Mouse (Mus musculus): ENCODE measurements around the gene Hnrnph1. TPM values are rescaled to one million over a fixed set of nuclear protein-coding genes. Genes with fewer than 3 reads are reported as not detected.

The Hnrnph1 gene
- polyA plus RNA-seq, 2 experiments = 101 to 200 TPM

GRCm38 (mm10) chr11:50387167-50387679 lies 10.4 kb downstream of the Hnrnph1 start:
- no peaks in the 10 kb centered on the region for H3K27me3 ChIP-seq (ENCODE audit: control insufficient read depth, insufficient read depth, low read length)
- H3K27ac ChIP-seq = no peak overlapping the region
- H3K9ac ChIP-seq (replicated peaks) = no peak overlapping the region
- no peak for DNase-seq (ENCODE audit: low read depth in 3 of 3, low spot score in 3 of 3)
- H3K4me2 ChIP-seq (ENCODE audit: low read depth) = no peak overlapping the region
- no peaks in the 10 kb centered on the region for H3K4me1 ChIP-seq (replicated peaks; ENCODE audit: control insufficient read depth in 2 of 2, insufficient read depth in 2 of 2, low read length in 1 of 2)
- TF ChIP-seq CTCF (IDR thresholded peaks at IDR 0.05; ENCODE audit: low read depth) = no peak
- TF ChIP-seq EP300 (IDR thresholded peaks at IDR 0.05; ENCODE audit: low read depth) = no peak
- no peak overlapping the region for H3K4me3 ChIP-seq (ENCODE audit: insufficient read depth in 1 of 2, low read depth in 2 of 2, low read length in 2 of 2)
- no peaks in the 10 kb centered on the region for H3K9me3 ChIP-seq (ENCODE audit: control insufficient read depth, low read length)
- ATAC-seq (ENCODE audit: insufficient read depth) = no peak
- WGBS (ENCODE audit: insufficient replicate concordance) = 80% methylated on average over 3 of the region's 3 CpGs
- H3K36me3 ChIP-seq (replicated peaks; ENCODE audit: control insufficient read depth, insufficient read depth, low read depth) = peaks cover 36% of the 10 kb centered on the region

- Histone ChIP-seq H3K27ac (no peak overlapping the region), H3K9me3 (ENCODE audit: control insufficient read depth, low read length) (no peaks in the 10 kb centered on the region), H3K27me3 (ENCODE audit: control insufficient read depth, insufficient read depth, low read length) (no peaks in the 10 kb centered on the region), H3K9ac (replicated peaks) (no peak overlapping the region), H3K36me3 (replicated peaks; ENCODE audit: control insufficient read depth, insufficient read depth, low read depth) (peaks cover 31% of the 10 kb centered on the region), H3K4me3 (ENCODE audit: insufficient read depth in 1 of 2, low read depth in 2 of 2, low read length in 2 of 2) (no peak overlapping the region), H3K4me2 (ENCODE audit: low read depth) (no peak overlapping the region), H3K4me1 (replicated peaks; ENCODE audit: control insufficient read depth in 2 of 2, insufficient read depth in 2 of 2, low read length in 1 of 2) (no peaks in the 10 kb centered on the region)
- ATAC-seq (ENCODE audit: insufficient read depth) (no peak), DNase-seq (ENCODE audit: low read depth in 3 of 3, low spot score in 3 of 3) (no peak)
- TF ChIP-seq EP300 (IDR thresholded peaks at IDR 0.05; ENCODE audit: low read depth) (no peak), CTCF (IDR thresholded peaks at IDR 0.05; ENCODE audit: low read depth) (no peak)
- 81% methylated on average over 4 of the region's 4 CpGs for WGBS (ENCODE audit: insufficient replicate concordance)
These were observed 10.9 kb downstream of the Hnrnph1 start for GRCm38 (mm10) chr11:50387697-50388096.

GRCm38 (mm10) chr11:50388217-50388929 lies 11.6 kb downstream of the Hnrnph1 start:
- Histone ChIP-seq H3K36me3 (replicated peaks; ENCODE audit: control insufficient read depth, insufficient read depth, low read depth) (peaks cover 26% of the 10 kb centered on the region), H3K4me3 (ENCODE audit: insufficient read depth in 1 of 2, low read depth in 2 of 2, low read length in 2 of 2) (no peak overlapping the region), H3K27ac (no peak overlapping the region), H3K4me2 (ENCODE audit: low read depth) (no peak overlapping the region), H3K27me3 (ENCODE audit: control insufficient read depth, insufficient read depth, low read length) (no peaks in the 10 kb centered on the region), H3K4me1 (replicated peaks; ENCODE audit: control insufficient read depth in 2 of 2, insufficient read depth in 2 of 2, low read length in 1 of 2) (no peaks in the 10 kb centered on the region), H3K9ac (replicated peaks) (no peak overlapping the region), H3K9me3 (ENCODE audit: control insufficient read depth, low read length) (no peaks in the 10 kb centered on the region)
- 89% methylated on average over 3 of the region's 3 CpGs for WGBS (ENCODE audit: insufficient replicate concordance)
- TF ChIP-seq EP300 (IDR thresholded peaks at IDR 0.05; ENCODE audit: low read depth) = no peak
- no peak for TF ChIP-seq CTCF (IDR thresholded peaks at IDR 0.05; ENCODE audit: low read depth)
- ATAC-seq (ENCODE audit: insufficient read depth) (no peak), DNase-seq (ENCODE audit: low read depth in 3 of 3, low spot score in 3 of 3) (no peak)

GRCm38 (mm10) chr11:50389011-50389410 lies 12.2 kb downstream of the Hnrnph1 start:
- H3K36me3 ChIP-seq (replicated peaks; ENCODE audit: control insufficient read depth, insufficient read depth, low read depth) = peaks cover 23% of the 10 kb centered on the region
- H3K27ac ChIP-seq = no peak overlapping the region
- H3K4me1 ChIP-seq (replicated peaks; ENCODE audit: control insufficient read depth in 2 of 2, insufficient read depth in 2 of 2, low read length in 1 of 2) = no peaks in the 10 kb centered on the region
- H3K4me3 ChIP-seq (ENCODE audit: insufficient read depth in 1 of 2, low read depth in 2 of 2, low read length in 2 of 2) = no peak overlapping the region
- H3K27me3 ChIP-seq (ENCODE audit: control insufficient read depth, insufficient read depth, low read length) = no peaks in the 10 kb centered on the region
- 67% methylated on average over 3 of the region's 3 CpGs for WGBS (ENCODE audit: insufficient replicate concordance)
- TF ChIP-seq EP300 (IDR thresholded peaks at IDR 0.05; ENCODE audit: low read depth) (no peak), CTCF (IDR thresholded peaks at IDR 0.05; ENCODE audit: low read depth) (no peak)
- H3K4me2 ChIP-seq (ENCODE audit: low read depth) = no peak overlapping the region
- no peaks in the 10 kb centered on the region for H3K9me3 ChIP-seq (ENCODE audit: control insufficient read depth, low read length)
- no peak overlapping the region for H3K9ac ChIP-seq (replicated peaks)
- ATAC-seq (ENCODE audit: insufficient read depth) (no peak), DNase-seq (ENCODE audit: low read depth in 3 of 3, low spot score in 3 of 3) (no peak)

- WGBS (ENCODE audit: insufficient replicate concordance) = 63% methylated on average over 5 of the region's 5 CpGs
- H3K36me3 ChIP-seq (replicated peaks; ENCODE audit: control insufficient read depth, insufficient read depth, low read depth) = peaks cover 19% of the 10 kb centered on the region
These were observed 12.8 kb downstream of the Hnrnph1 start for GRCm38 (mm10) chr11:50389616-50390015.

More at GRCm38 (mm10) chr11:50389616-50390015, 12.8 kb downstream of the Hnrnph1 start:
- DNase-seq (ENCODE audit: low read depth in 3 of 3, low spot score in 3 of 3) (no peak), ATAC-seq (ENCODE audit: insufficient read depth) (no peak)
- Histone ChIP-seq H3K4me2 (ENCODE audit: low read depth) (no peak overlapping the region), H3K27me3 (ENCODE audit: control insufficient read depth, insufficient read depth, low read length) (no peaks in the 10 kb centered on the region), H3K4me3 (ENCODE audit: insufficient read depth in 1 of 2, low read depth in 2 of 2, low read length in 2 of 2) (no peak overlapping the region), H3K9me3 (ENCODE audit: control insufficient read depth, low read length) (no peaks in the 10 kb centered on the region), H3K9ac (replicated peaks) (no peak overlapping the region), H3K4me1 (replicated peaks; ENCODE audit: control insufficient read depth in 2 of 2, insufficient read depth in 2 of 2, low read length in 1 of 2) (no peaks in the 10 kb centered on the region), H3K27ac (no peak overlapping the region)
- TF ChIP-seq CTCF (IDR thresholded peaks at IDR 0.05; ENCODE audit: low read depth) (no peak), EP300 (IDR thresholded peaks at IDR 0.05; ENCODE audit: low read depth) (no peak)
